Mouse (Mus musculus) forebrain, embryonic 16.5 days (tissue): ENCODE measurements around the gene Pigv. TPM values are rescaled to one million over a fixed set of nuclear protein-coding genes. Genes with fewer than 3 reads are reported as not detected.

Experiments
- ATAC-seq: fragments of 200-750 bp; cut with Nextera tagmentation; 2 replicates; pipeline ENCODE4 v1.8.0; 2017; ENCODE audit warnings: mild to moderate bottlenecking, moderate library complexity
- H3K27ac ChIP-seq: fragments of 300-500 bp; sonication (generic); 2 replicates; pipeline ENCODE4 v1.5.1; 2014; ENCODE audit warnings: low read length, control low read depth
- H3K27me3 ChIP-seq: fragments of 300-500 bp; sonication (generic); replicated peaks from 2 replicates; pipeline ENCODE4 v1.6.1; 2014; ENCODE audit warnings: low read length; ENCODE audit not compliant: control insufficient read depth, insufficient read depth
- H3K36me3 ChIP-seq: fragments of 300-500 bp; sonication (generic); 2 replicates; pipeline ENCODE4 v1.6.1; 2014; ENCODE audit not compliant: control insufficient read depth, insufficient read depth
- H3K4me1 ChIP-seq: fragments of 300-500 bp; sonication (generic); replicated peaks from 2 replicates; pipeline ENCODE4 v1.6.1; 2014; ENCODE audit warnings: low read length; ENCODE audit not compliant: control insufficient read depth, insufficient read depth
- H3K4me2 ChIP-seq: fragments of 300-500 bp; sonication (generic); 2 replicates; pipeline ENCODE4 v1.6.1; 2014; ENCODE audit warnings: mild to moderate bottlenecking, low read length, control low read depth
- H3K4me3 ChIP-seq: fragments of 300-500 bp; sonication (generic); replicated peaks from 2 replicates; pipeline ENCODE4 v1.5.1; 2014; ENCODE audit warnings: mild to moderate bottlenecking, low read length, control low read depth
- H3K9ac ChIP-seq: fragments of 300-500 bp; sonication (generic); replicated peaks from 2 replicates; pipeline ENCODE4 v1.6.1; 2014; ENCODE audit warnings: low read depth, low read length, control low read depth
- H3K9me3 ChIP-seq: fragments of 300-500 bp; sonication (generic); 2 replicates; pipeline ENCODE4 v1.6.1; 2016; ENCODE audit warnings: low read length; ENCODE audit not compliant: control insufficient read depth
- WGBS: fragments of 180-500 bp; shearing (Covaris S2); extraction: QIAGEN DNeasy Blood & Tissue Kit; methylation state at CpG from one replicate; pipeline ENCODE4 v1.1.7; 2014; 5-methylcytosine and 5-hydroxymethylcytosine counted together
- polyA plus RNA-seq: library from polyadenylated mRNA; unstranded; fragments of >200 nt; fragmentation: Nextera tagmentation; extraction: Ambion mirVana; gene quantifications from 2 replicates; pipeline ENCODE4 v1.2.1, GENCODE M21; 2015

Pigv gene
- polyA plus RNA-seq, 1 experiment from 2014 or later: 14.7 TPM

DNA sequence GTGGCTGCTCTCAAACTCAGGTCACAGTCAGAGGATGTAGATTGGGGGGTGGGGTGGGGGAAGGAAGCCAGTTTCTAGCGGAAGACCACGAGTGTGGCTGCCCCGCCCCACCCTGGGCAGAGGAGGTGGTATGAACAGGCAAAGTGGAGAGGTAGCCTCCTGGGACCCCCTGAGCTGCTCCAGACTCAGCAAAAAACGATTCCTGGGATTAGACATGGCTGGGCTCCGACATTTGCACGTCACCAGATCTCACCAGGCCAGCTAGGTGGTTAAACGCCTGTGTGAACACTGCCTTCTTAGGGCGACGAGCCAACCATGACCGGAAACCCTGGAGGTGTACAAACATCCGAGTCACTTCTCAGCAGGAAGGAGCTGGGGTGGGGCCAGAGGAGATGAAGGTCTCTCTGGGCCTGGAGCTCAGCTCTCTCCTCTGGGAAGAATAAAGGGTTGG is 46.8 kb downstream of the Pigv start:
- Histone ChIP-seq H3K27me3 (no peaks in the 10 kb centered on the region), H3K4me2 (no peak overlapping the region), H3K4me1 (no peaks in the 10 kb centered on the region; the same call in 1 of the 2 replicates), H3K27ac (peak overlapping the region; percentile 28; the same call in 1 of the 2 replicates), H3K9ac (no peak overlapping the region), H3K9me3 (no peaks in the 10 kb centered on the region), H3K36me3 (peaks cover 9% of the 10 kb centered on the region), H3K4me3 (no peak overlapping the region)
- no peak for ATAC-seq
- 66% methylated on average over 11 of the region's 11 CpGs for WGBS

DNA sequence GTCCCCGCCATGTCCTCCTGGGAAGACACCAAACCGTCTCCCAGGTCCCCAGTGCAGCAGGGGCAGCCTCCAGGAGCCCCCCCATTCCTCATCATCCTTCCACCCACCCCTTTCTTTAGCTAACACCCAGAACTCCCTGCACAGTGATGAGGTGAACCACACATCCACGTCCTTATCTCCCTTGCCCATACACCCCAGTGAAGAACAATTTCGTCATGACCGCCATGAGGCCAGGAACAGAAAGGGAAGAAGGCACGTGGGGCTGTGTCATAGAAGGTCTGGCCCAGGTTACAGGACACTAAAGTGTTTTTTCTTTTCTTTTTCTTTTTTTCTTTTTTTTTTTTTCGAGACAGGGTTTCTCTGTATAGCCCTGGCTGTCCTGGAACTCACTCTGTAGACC is 47.6 kb downstream of the Pigv start:
- Histone ChIP-seq H3K4me1 (peaks cover 1% of the 10 kb centered on the region; the same call in 1 of the 2 replicates), H3K27me3 (no peaks in the 10 kb centered on the region), H3K9me3 (no peaks in the 10 kb centered on the region), H3K27ac (no peak overlapping the region), H3K4me2 (no peak overlapping the region), H3K36me3 (peaks cover 9% of the 10 kb centered on the region), H3K4me3 (no peak overlapping the region), H3K9ac (no peak overlapping the region)
- WGBS: 96% methylated on average over 7 of the region's 7 CpGs
- ATAC-seq: no peak

DNA sequence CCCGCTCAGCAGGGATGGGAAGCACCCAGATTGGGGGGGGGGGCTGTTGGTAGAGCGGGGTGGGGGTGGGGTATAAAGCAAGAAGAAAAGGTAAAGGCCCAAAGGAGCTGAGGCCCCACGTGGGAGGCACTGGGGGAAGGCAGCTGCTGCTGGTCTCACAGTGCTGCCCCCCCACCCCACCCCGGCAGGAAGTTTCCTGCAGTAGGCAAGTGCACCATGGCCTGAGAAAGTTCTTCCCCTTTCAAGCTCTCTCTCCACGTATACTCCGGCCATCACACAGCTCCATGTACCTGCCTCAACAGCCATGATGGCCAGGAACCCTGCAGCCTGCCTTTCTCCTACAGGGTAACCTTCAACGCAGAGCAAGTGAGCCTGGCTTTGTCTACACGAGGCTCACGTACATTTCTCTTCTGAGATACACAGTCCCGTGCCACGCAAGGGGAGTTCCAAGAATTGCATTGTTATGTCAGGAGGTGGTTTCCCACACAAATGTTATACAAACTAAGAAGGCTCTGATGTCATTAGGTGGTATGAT is 50.2 kb downstream of the Pigv start:
- Histone ChIP-seq H3K9ac (no peak overlapping the region), H3K4me2 (no peak overlapping the region), H3K4me3 (no peak overlapping the region), H3K27ac (no peak overlapping the region), H3K4me1 (peaks cover 4% of the 10 kb centered on the region; the same call in 1 of the 2 replicates), H3K36me3 (peaks cover 9% of the 10 kb centered on the region), H3K9me3 (no peaks in the 10 kb centered on the region), H3K27me3 (no peaks in the 10 kb centered on the region)
- no peak for ATAC-seq
- 80% methylated on average over 11 of the region's 11 CpGs for WGBS

DNA sequence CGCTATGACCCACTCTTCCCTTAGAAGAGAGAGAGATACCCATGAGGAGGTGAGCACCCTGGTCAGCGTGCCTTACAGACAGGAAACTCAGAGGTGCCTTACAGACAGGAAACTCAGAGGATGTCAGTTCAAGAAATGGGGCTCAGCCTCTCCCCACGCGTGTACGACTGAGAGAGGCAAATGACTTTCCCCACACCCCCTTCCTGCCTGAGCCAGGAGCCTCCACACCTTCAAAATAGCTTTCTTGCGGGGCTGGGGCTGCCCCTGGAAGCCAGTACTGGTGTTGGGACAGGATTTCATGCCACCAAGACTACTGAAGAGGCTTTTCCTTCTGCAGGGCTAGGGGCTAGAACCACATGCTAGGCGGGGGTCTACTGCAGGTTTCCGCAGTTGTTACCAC is 51.8 kb downstream of the Pigv start:
- no peaks in the 10 kb centered on the region for H3K27me3 ChIP-seq
- H3K36me3 ChIP-seq: peaks cover 4% of the 10 kb centered on the region; the same call in 1 of the 2 replicates
- peaks cover 4% of the 10 kb centered on the region; the same call in 1 of the 2 replicates for H3K4me1 ChIP-seq
- WGBS: 92% methylated on average over 8 of the region's 8 CpGs
- H3K27ac ChIP-seq: no peak overlapping the region
- no peak for ATAC-seq
- no peak overlapping the region for H3K9ac ChIP-seq
- no peak overlapping the region for H3K4me2 ChIP-seq
- no peaks in the 10 kb centered on the region for H3K9me3 ChIP-seq
- no peak overlapping the region for H3K4me3 ChIP-seq

DNA sequence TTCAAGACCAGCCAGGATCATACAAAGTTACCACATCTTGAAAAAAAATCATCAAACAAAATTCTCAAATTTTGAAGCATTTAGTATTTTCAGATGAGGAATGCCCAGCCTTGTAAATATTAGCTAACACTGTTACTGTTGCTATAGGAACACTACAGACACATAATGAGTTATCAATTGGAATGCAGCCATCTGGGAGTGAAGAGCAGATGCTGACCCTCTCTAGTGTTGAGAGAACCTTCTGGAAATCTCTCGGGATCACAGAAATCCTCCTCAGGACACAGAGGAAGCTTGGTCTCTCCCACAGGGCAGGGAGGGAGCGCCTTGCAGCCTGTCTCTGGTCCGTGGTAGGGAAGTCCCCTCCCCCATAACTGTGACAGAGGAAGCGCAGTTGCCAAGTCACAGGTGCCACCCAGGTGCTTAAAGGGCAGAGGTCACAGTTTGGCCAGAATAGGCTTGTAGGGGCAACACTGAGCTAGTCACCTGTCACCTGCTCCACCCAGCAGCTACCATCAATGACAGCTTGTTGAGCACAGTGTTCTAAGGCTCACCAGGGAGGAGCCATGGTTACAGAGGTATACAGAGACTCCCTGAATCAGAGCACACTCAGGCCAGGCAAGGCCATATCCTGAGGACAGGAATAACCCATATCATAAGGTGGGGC is 52.8 kb downstream of the Pigv start:
- no peak overlapping the region for H3K27ac ChIP-seq
- no peaks in the 10 kb centered on the region; the same call in 1 of the 2 replicates for H3K36me3 ChIP-seq
- no peaks in the 10 kb centered on the region for H3K9me3 ChIP-seq
- no peak overlapping the region for H3K9ac ChIP-seq
- H3K4me1 ChIP-seq: peaks cover 4% of the 10 kb centered on the region; the same call in 1 of the 2 replicates
- ATAC-seq: no peak
- no peak overlapping the region for H3K4me2 ChIP-seq
- 74% methylated on average over 4 of the region's 4 CpGs for whole genome bisulfite sequencing
- no peaks in the 10 kb centered on the region for H3K27me3 ChIP-seq
- no peak overlapping the region for H3K4me3 ChIP-seq

DNA sequence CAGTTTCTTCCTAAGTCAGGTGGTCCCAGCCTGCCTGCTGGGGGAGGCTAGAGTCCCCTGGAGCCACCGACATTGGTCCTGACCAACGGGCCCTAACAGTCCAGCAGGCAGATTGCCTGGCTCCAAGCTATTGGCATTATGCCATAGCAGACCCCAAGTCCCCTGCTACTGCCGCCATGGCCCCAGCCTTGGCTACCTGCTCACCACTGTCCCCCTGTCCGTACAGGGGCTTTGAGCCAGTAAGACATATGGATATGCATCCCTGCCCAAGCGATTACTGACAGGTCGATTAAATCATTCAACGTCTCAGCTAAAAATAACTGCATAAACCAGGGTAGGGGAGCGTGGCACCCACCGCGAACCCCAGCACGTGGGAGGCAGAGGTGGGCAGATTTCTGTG is 54.5 kb downstream of the Pigv start:
- Histone ChIP-seq H3K9me3 (no peaks in the 10 kb centered on the region), H3K36me3 (no peaks in the 10 kb centered on the region), H3K4me2 (no peak overlapping the region), H3K9ac (no peak overlapping the region), H3K4me3 (no peak overlapping the region), H3K4me1 (peaks cover 4% of the 10 kb centered on the region; the same call in 1 of the 2 replicates), H3K27ac (no peak overlapping the region), H3K27me3 (no peaks in the 10 kb centered on the region)
- no peak for ATAC-seq
- WGBS: 90% methylated on average over 11 of the region's 11 CpGs

DNA sequence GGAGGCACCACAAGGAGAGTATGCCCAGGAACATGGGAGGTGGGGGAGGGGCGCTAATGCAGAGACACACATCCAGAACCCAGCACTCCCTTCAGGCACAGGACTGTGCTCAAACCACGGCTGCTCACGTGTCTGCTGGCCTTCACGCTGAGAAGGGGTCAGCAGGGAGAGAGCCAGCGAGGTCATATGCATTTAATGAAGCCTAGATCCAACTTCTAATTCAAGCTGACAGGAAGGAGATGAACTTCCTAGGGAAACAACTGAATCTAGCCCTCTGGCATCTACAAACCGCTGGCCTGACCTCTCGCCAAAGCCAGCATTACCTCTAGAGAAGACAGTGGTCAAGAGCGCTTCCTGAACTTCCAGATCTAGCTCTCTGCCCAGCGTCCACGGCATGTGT is 57.0 kb downstream of the Pigv start:
- no peak overlapping the region for H3K9ac ChIP-seq
- WGBS: 90% methylated on average over 10 of the region's 10 CpGs
- ATAC-seq: no peak

DNA sequence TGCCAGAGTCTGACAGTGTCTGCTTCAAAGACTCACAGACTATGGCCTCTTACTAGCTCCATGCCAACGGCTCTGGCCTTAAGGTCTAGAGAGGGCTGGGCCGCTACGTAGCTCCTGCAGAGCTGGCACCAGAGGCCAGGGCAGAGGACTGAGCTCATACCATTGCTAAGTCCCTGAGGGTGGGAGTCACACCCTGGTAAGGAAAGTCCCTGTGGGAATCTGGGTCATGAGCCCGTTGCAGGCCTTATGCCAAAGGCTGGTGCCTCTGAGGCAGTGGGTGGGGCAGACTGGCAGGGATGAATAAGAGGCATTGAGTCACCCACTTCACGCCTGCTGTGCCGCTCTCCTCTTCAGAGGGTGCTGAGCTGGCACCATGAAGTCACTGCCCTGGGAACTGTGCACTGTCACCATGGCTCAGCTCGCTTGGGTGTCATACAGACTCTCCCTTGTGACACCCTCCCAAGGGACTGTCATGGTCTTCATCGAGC is 58.1 kb downstream of the Pigv start:
- no peak overlapping the region for H3K4me2 ChIP-seq
- H3K27ac ChIP-seq: no peak overlapping the region
- H3K4me3 ChIP-seq: no peak overlapping the region
- H3K9me3 ChIP-seq: 0 out of 2 replicates have a peak, but pooled peaks cover 2% of the 10 kb centered on the region
- peaks cover 10% of the 10 kb centered on the region for H3K36me3 ChIP-seq
- WGBS: 91% methylated on average over 8 of the region's 8 CpGs
- H3K4me1 ChIP-seq: no peaks in the 10 kb centered on the region; the same call in 1 of the 2 replicates
- H3K27me3 ChIP-seq: no peaks in the 10 kb centered on the region
- no peak overlapping the region for H3K9ac ChIP-seq
- ATAC-seq: 0 out of 2 replicates have a peak, but pooled peaks have one; percentile 23

More for the DNA sequence above, 57.0 kb downstream of the Pigv start:
- peaks cover 10% of the 10 kb centered on the region for H3K36me3 ChIP-seq
- H3K4me2 ChIP-seq: no peak overlapping the region
- no peaks in the 10 kb centered on the region for H3K27me3 ChIP-seq
- H3K9me3 ChIP-seq: 0 out of 2 replicates have a peak, but pooled peaks cover 2% of the 10 kb centered on the region
- H3K4me3 ChIP-seq: no peak overlapping the region
- no peak overlapping the region for H3K27ac ChIP-seq
- H3K4me1 ChIP-seq: peaks cover 4% of the 10 kb centered on the region; the same call in 1 of the 2 replicates

DNA sequence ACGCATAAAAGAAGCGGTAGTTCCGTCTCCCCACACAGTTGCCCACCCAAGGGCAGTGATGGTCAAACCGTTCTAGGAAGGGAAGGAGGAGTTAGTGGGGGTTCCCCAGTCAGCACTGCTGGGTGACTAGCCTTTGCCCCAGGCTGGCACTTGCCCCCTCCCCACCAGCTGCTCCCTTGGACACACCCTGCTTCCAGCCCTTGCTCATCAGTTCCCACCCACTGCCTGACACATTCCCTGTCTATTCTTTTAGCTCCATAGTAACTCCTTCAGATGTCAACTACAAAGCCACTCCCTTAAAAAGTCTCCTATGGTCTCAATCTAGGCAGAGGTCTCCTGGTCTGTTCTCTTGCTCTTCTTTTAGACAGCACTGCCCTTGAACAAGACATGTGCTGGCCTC is 58.6 kb downstream of the Pigv start:
- WGBS: 93% methylated on average over 4 of the region's 4 CpGs
- H3K36me3 ChIP-seq: peaks cover 10% of the 10 kb centered on the region
- no peak for ATAC-seq
- no peak overlapping the region for H3K9ac ChIP-seq
- no peaks in the 10 kb centered on the region for H3K4me1 ChIP-seq
- no peak overlapping the region for H3K27ac ChIP-seq
- H3K27me3 ChIP-seq: no peaks in the 10 kb centered on the region
- no peak overlapping the region for H3K4me3 ChIP-seq
- H3K9me3 ChIP-seq: 0 out of 2 replicates have a peak, but pooled peaks cover 2% of the 10 kb centered on the region
- no peak overlapping the region for H3K4me2 ChIP-seq
